Mouse (Mus musculus) midbrain, embryonic 10.5 days (tissue): ENCODE data around the gene Fam78a. TPM values are rescaled to one million over a fixed set of nuclear protein-coding genes. Genes with fewer than 3 reads are reported as not detected.

ENCODE experiments used
- DNase-seq: peaks from one replicate; pipeline ENCODE4 v3.0.0-alpha.2; 2017; ENCODE audit warnings: low spot score
- H3K27ac ChIP-seq: fragments of 300-500 bp; sonication (generic); replicated peaks from 2 replicates; pipeline ENCODE4 v1.5.1; 2016; ENCODE audit warnings: mild to moderate bottlenecking
- H3K27me3 ChIP-seq: fragments of 300-500 bp; sonication (generic); 2 replicates; pipeline ENCODE4 v1.6.1; 2016; ENCODE audit warnings: low read depth, mild to moderate bottlenecking; ENCODE audit not compliant: poor library complexity, severe bottlenecking
- H3K36me3 ChIP-seq: fragments of 300-500 bp; sonication (generic); 2 replicates; pipeline ENCODE4 v1.6.1; 2016; ENCODE audit warnings: mild to moderate bottlenecking, moderate library complexity
- H3K4me1 ChIP-seq: fragments of 300-500 bp; sonication (generic); 2 replicates; pipeline ENCODE4 v1.6.1; 2016
- H3K4me3 ChIP-seq: fragments of 300-500 bp; sonication (generic); 2 replicates; pipeline ENCODE4 v1.5.1; 2016; ENCODE audit warnings: mild to moderate bottlenecking, moderate library complexity
- H3K9me3 ChIP-seq: fragments of 300-500 bp; sonication (generic); replicated peaks from 2 replicates; pipeline ENCODE4 v1.6.1; 2016; ENCODE audit warnings: mild to moderate bottlenecking
- WGBS: fragments of 180-500 bp; shearing (Covaris S2); methylation state at CpG from one replicate; pipeline ENCODE4 v1.1.7; 2016; 5-methylcytosine and 5-hydroxymethylcytosine counted together
- polyA plus RNA-seq: library from polyadenylated mRNA; unstranded; fragments of >200 nt; fragmentation: Nextera tagmentation; extraction: Ambion mirVana; gene quantifications from 2 replicates; pipeline ENCODE4 v1.2.1, GENCODE M21; 2016

Fam78a gene
- polyA plus RNA-seq, 1 experiment from 2014 or later = 1.6 TPM

DNA sequence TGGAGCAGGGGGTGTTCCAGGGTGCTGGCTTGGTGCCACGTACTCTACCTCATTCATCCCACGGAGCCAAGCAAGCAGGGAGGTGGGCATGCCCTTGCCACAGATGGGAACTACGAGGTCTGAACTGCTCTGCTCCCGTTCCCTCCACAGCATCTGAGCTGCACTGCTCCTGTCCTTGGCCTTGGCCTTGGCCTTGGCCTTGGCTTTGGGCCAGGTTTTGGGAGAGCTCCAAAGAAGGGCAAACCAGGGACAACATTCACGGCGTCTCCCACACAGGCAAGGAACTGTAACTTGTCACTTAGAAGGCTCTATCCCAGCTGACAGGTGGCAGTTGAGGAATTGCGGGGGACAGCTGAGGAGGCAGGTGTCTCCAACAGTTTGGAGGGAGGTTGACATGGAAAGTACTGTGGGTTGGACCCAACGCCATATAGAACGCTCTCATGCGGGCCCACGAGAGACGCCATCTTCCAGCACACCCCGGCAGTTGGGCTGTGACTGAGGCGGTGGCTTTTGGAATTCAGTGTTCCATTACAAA, 5.4 kb downstream of the Fam78a start:
- H3K9me3 ChIP-seq = no peaks in the 10 kb centered on the region
- 94% methylated on average over 14 of the region's 14 CpGs for WGBS
- H3K27me3 ChIP-seq = peaks cover 44% of the 10 kb centered on the region
- peaks cover 35% of the 10 kb centered on the region for H3K4me1 ChIP-seq
- DNase-seq = no peak
- H3K27ac ChIP-seq = no peak overlapping the region
- H3K36me3 ChIP-seq = no peaks in the 10 kb centered on the region
- no peak overlapping the region for H3K4me3 ChIP-seq

DNA sequence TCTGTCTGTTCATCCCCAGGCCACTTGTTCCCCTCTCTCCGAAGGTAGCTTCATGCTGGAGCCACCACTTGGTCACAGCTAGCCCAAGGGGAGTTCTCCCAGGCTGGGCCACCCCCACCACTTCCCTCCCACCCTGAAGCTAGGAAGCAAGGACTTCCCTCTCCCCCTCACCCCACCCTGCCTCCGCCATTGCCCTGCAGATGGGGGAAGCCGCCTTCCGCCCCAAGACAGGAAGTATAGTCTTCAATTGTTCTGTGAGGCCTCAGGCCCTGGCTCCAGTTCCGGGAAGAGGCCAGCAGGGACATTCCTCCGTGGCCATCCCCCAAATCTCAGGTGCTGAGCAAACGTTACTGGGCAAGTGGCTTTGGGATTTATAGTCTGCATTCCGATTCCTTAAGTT, 6.1 kb downstream of the Fam78a start:
- no peaks in the 10 kb centered on the region for H3K36me3 ChIP-seq
- peaks cover 28% of the 10 kb centered on the region for H3K4me1 ChIP-seq
- H3K27ac ChIP-seq = peak overlapping the region; percentile 35; the same call in 1 of the 2 replicates
- 62% methylated on average over 8 of the region's 8 CpGs for WGBS
- H3K4me3 ChIP-seq = no peak overlapping the region
- H3K9me3 ChIP-seq = no peaks in the 10 kb centered on the region
- H3K27me3 ChIP-seq = peaks cover 37% of the 10 kb centered on the region
- DNase-seq = no peak

DNA sequence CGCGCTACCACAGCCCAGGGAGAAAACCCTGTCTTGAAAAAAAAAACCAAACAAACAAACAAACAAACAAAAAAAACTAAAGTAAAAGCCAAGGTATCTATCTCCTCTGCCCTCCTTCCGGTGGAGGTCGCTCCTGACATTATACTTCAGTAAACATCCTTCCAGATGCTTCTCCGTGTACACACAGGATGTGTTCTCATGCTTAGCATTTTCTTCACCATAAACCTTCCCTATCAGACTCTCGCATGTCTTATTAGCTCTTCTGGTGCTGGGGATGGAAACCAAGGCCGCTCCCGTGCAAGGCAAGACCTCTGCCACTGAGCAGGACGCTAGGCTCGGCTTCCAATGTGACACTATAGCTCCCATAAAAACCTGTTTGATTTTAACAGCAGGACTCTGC, 6.9 kb downstream of the Fam78a start:
- Histone ChIP-seq H3K4me1 (peaks cover 20% of the 10 kb centered on the region), H3K36me3 (no peaks in the 10 kb centered on the region), H3K9me3 (no peaks in the 10 kb centered on the region), H3K27me3 (peaks cover 29% of the 10 kb centered on the region), H3K4me3 (no peak overlapping the region), H3K27ac (peak overlapping the region; percentile 35; the same call in 1 of the 2 replicates)
- 84% methylated on average over 10 of the region's 10 CpGs for WGBS
- no peak for DNase-seq

- Histone ChIP-seq H3K4me1 (peaks cover 8% of the 10 kb centered on the region; the same call in 1 of the 2 replicates), H3K4me3 (no peak overlapping the region), H3K27ac (no peak overlapping the region), H3K36me3 (no peaks in the 10 kb centered on the region), H3K9me3 (no peaks in the 10 kb centered on the region), H3K27me3 (peaks cover 6% of the 10 kb centered on the region; the same call in 1 of the 2 replicates)
- no peak for DNase-seq
- 67% methylated on average over 7 of the region's 7 CpGs for WGBS
Measured at GRCm38 (mm10) chr2:32075368-32075767, 9.3 kb downstream of the Fam78a start.

DNA sequence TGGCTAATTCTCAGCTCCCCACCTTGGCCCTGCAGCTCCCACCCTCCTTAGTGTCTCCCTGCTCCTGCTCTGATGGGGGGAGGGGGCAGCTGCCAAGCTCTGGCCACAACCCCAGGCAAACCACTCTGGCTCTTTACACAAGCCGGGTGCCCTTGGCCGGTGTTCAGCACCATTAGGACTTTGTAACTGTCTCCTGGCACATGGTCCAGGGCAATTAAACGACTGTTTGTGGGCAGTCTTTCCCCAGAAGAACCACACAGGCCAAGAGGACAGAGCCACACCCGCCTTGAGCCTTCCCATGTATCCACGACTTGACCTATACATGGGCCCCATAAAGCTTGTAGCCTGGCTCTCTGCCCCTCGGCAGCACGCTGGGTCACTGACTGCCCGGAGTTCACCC, 10.3 kb downstream of the Fam78a start:
- Histone ChIP-seq H3K4me1 (peaks cover 8% of the 10 kb centered on the region; the same call in 1 of the 2 replicates), H3K27me3 (peaks cover 6% of the 10 kb centered on the region), H3K36me3 (no peaks in the 10 kb centered on the region), H3K27ac (no peak overlapping the region), H3K4me3 (no peak overlapping the region), H3K9me3 (no peaks in the 10 kb centered on the region)
- DNase-seq = no peak
- 82% methylated on average over 8 of the region's 8 CpGs for WGBS

DNA sequence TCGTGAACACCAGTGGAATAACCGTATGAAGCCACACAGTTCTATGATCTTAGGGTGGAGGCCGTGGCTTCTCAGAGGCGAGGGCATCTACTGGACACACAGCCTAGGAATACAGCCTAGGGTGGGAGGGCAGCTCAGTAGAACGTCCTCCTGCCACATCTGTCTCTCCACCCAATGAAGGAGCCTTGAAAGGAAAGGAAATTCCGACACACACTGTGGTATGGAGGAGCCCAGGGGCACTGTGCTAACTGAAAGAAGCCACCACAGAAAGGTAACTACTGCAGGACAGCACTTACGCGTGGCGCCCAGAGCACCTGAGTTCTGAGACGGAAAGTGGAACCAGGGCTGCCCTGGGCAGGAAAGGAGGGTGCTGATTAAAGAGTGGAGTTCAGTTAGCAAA, 13.9 kb downstream of the Fam78a start:
- H3K9me3 ChIP-seq = no peaks in the 10 kb centered on the region
- peaks cover 9% of the 10 kb centered on the region for H3K4me1 ChIP-seq
- H3K27ac ChIP-seq = no peak overlapping the region
- no peak for DNase-seq
- H3K36me3 ChIP-seq = no peaks in the 10 kb centered on the region
- H3K4me3 ChIP-seq = no peak overlapping the region
- 92% methylated on average over 10 of the region's 10 CpGs for WGBS
- peaks cover 26% of the 10 kb centered on the region for H3K27me3 ChIP-seq

DNA sequence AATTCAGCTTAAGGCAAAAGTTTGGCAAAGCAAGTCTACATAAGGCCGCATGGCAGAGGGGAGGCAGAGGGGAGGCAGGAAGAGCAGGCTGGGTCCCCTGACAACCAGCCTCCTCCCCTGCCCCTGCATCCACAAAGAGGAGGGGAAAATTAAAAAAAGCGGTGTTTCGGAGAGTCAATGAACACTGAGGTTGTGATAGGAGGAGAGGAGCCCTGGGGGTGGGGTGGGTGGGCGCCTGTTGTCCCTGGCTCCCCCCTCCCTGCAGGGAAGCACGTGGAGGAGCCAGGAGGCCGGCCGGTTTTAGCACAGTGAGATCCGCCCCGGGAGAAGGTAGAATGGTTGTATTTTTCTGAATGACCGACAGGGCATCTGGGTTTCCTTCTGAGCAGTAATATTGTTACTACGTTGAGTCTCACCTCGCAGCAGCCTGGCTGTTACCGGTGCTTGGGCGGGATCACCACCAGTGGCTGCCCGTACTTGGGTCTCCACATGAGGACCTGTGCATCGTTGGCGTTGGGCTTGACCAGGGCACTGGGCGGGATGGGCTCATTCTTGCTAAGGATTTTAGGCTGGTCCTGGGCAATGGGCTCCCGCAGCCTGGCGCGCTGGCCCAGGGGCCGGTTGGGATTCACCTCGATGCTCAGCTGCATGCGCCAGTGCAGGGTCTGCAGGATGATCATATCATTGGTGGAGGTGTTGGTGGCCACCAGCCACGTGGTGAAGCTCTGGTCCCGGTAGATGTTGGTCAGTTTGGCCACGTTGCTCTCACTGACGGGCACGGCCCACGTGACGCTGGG, 15.6 kb downstream of the Fam78a start:
- Histone ChIP-seq H3K9me3 (no peaks in the 10 kb centered on the region), H3K4me3 (no peak overlapping the region), H3K4me1 (peaks cover 6% of the 10 kb centered on the region), H3K36me3 (no peaks in the 10 kb centered on the region), H3K27ac (no peak overlapping the region), H3K27me3 (peaks cover 26% of the 10 kb centered on the region)
- no peak for DNase-seq
- WGBS = 59% methylated on average over 31 of the region's 31 CpGs

GRCm38 (mm10) chr2:32066005-32066404, 18.7 kb downstream of the Fam78a start:
- Histone ChIP-seq H3K27ac (no peak overlapping the region), H3K9me3 (no peaks in the 10 kb centered on the region), H3K4me1 (peaks cover 6% of the 10 kb centered on the region), H3K4me3 (no peak overlapping the region), H3K36me3 (no peaks in the 10 kb centered on the region), H3K27me3 (peaks cover 26% of the 10 kb centered on the region)
- 82% methylated on average over 4 of the region's 4 CpGs for WGBS
- no peak for DNase-seq

DNA sequence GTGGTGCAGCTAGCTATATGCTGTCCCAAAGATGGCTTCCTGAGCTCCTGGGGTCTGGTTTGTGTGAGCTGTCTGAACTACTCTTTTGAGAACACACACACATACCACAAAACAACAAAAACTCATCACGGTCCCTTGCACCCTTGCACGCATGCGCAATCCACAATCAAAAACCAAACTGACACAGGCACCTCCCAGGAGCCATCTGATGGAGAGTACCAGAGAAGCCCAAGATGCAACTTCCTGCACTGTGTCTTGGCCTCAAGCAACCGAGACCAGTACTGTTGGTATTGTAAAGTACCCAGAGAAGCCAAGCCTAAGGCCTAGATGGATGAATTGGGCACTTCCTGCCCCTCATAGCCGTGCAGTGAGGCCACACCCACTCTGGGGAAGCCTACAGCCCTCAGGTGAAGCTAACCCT, 19.3 kb downstream of the Fam78a start:
- Histone ChIP-seq H3K27ac (no peak overlapping the region), H3K4me1 (peaks cover 10% of the 10 kb centered on the region)

DNA sequence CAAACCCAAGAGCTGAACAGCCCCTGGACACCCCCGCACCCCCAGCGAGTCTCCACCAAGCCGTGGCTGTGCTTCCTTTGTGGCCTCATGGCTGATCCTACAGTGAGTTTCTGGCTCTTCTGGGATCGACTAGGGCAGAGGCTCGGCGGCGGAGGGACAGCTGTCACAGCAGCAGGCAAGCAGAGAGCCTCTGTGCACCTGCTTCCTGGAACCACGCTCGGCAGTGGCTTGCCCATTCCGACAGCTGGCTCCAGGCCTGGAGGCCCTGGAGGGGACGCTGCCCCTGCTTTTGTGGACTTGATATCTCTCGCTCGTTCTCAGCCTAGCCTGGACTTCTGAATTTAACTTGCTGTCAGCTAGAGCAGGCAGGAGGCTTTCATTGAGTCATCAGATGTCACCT, 19.7 kb downstream of the Fam78a start:
- WGBS = 81% methylated on average over 13 of the region's 13 CpGs
- H3K9me3 ChIP-seq = no peaks in the 10 kb centered on the region
- 0 out of 2 replicates have a peak overlapping the region, but pooled peaks have one; percentile 39 for H3K27ac ChIP-seq

More for the DNA sequence above, 19.3 kb downstream of the Fam78a start:
- Histone ChIP-seq H3K27me3 (peaks cover 26% of the 10 kb centered on the region), H3K9me3 (no peaks in the 10 kb centered on the region), H3K4me3 (no peak overlapping the region), H3K36me3 (no peaks in the 10 kb centered on the region)
- 88% methylated on average over 5 of the region's 5 CpGs for WGBS
- DNase-seq = no peak

GRCm38 (mm10) chr2:32063451-32064151, 21.1 kb downstream of the Fam78a start:
- Histone ChIP-seq H3K4me3 (no peak overlapping the region), H3K27ac (no peak overlapping the region), H3K27me3 (peaks cover 30% of the 10 kb centered on the region), H3K9me3 (no peaks in the 10 kb centered on the region), H3K4me1 (peaks cover 12% of the 10 kb centered on the region), H3K36me3 (no peaks in the 10 kb centered on the region)
- 90% methylated on average over 7 of the region's 7 CpGs for WGBS
- no peak for DNase-seq

More for the DNA sequence above, 19.7 kb downstream of the Fam78a start:
- DNase-seq = no peak
- Histone ChIP-seq H3K4me1 (peaks cover 11% of the 10 kb centered on the region), H3K36me3 (no peaks in the 10 kb centered on the region), H3K27me3 (peaks cover 26% of the 10 kb centered on the region), H3K4me3 (no peak overlapping the region)

GRCm38 (mm10) chr2:32062626-32063410, 21.8 kb downstream of the Fam78a start:
- Histone ChIP-seq H3K27ac (no peak overlapping the region), H3K27me3 (peaks cover 27% of the 10 kb centered on the region), H3K4me3 (no peak overlapping the region), H3K36me3 (no peaks in the 10 kb centered on the region), H3K9me3 (no peaks in the 10 kb centered on the region), H3K4me1 (peaks cover 11% of the 10 kb centered on the region; the same call in 1 of the 2 replicates)
- 91% methylated on average over 15 of the region's 15 CpGs for WGBS
- no peak for DNase-seq
